ENCODE assay signal across 14 mouse cellular contexts in genomic region chr1:172318424-172319035, GRCm38 (mm10). TPM values are rescaled to one million over a fixed set of nuclear protein-coding genes. Genes with fewer than 3 reads are reported as not detected.
DNase-seq lines count a peak whose midpoint lies in the region; ATAC-seq and TF ChIP-seq lines count a peak whose summit lies in the region.
"Had no signal": no experiment of that assay in that cellular context is flagged by ENCODE, and none has a peak within 500 bp of the region (broad histone marks: within the 10 kb centered on the region; RNA-seq: fewer than 3 reads in every experiment).

No protein-coding gene starts in this region.

- peak overlapping the region; percentile 37; the same call in 1 of the 2 replicates for H3K9ac ChIP-seq in forebrain, embryonic 13.5 days
- H3K9ac ChIP-seq in neural tube, embryonic 13.5 days: peak overlapping the region; percentile 31; the same call in 1 of the 2 replicates
- H3K9ac ChIP-seq in intestine, postnatal 0 days (ENCODE audit: low read depth, low read length): no peak overlapping the region
- H3K9ac ChIP-seq: hindbrain, embryonic 15.5 days; liver, postnatal 0 days had no signal

- H3K4me1 ChIP-seq in forebrain, embryonic 13.5 days: peaks cover 95% of the 10 kb centered on the region
- peaks cover 79% of the 10 kb centered on the region for H3K4me1 ChIP-seq in neural tube, embryonic 13.5 days (replicated peaks)
- H3K4me1 ChIP-seq in intestine, postnatal 0 days (replicated peaks; ENCODE audit: control insufficient read depth, insufficient read depth, low read length): no peaks in the 10 kb centered on the region

- peaks cover 68% of the 10 kb centered on the region for H3K36me3 ChIP-seq in forebrain, embryonic 13.5 days (ENCODE audit: poor library complexity, severe bottlenecking)
- H3K36me3 ChIP-seq in neural tube, embryonic 13.5 days: peaks cover 10% of the 10 kb centered on the region
- H3K36me3 ChIP-seq in intestine, postnatal 0 days (ENCODE audit: control insufficient read depth, insufficient read depth): peaks cover 33% of the 10 kb centered on the region; the same call in 1 of the 2 replicates
- H3K36me3 ChIP-seq: hindbrain, embryonic 15.5 days had no signal

- no peaks in the 10 kb centered on the region for H3K27me3 ChIP-seq in forebrain, embryonic 13.5 days
- no peaks in the 10 kb centered on the region for H3K27me3 ChIP-seq in neural tube, embryonic 13.5 days
- H3K27me3 ChIP-seq in intestine, postnatal 0 days (replicated peaks; ENCODE audit: control insufficient read depth, insufficient read depth, low read length): no peaks in the 10 kb centered on the region
- H3K27me3 ChIP-seq: hindbrain, embryonic 15.5 days had no signal

- peak overlapping the region; percentile 89 for H3K27ac ChIP-seq in forebrain, embryonic 13.5 days
- peak overlapping the region; percentile 78 for H3K27ac ChIP-seq in neural tube, embryonic 13.5 days (replicated peaks)
- no peak overlapping the region; the same call in 1 of the 2 replicates for H3K27ac ChIP-seq in intestine, postnatal 0 days (ENCODE audit: low read depth, low read length)

- WGBS in forebrain, embryonic 13.5 days: 79% methylated on average over 19 of the region's 19 CpGs
- 67% methylated on average over 19 of the region's 19 CpGs for WGBS in neural tube, embryonic 13.5 days
- 86% methylated on average over 19 of the region's 19 CpGs for WGBS in intestine, postnatal 0 days

- ATAC-seq in forebrain, embryonic 13.5 days: no peak
- ATAC-seq in neural tube, embryonic 13.5 days (ENCODE audit: low read depth): no peak
- no peak for ATAC-seq in intestine, postnatal 0 days
- ATAC-seq: CD4-positive, CD25-positive, alpha-beta regulatory T cell, adult 4 months; liver, postnatal 0 days had no signal

- H3K4me2 ChIP-seq in forebrain, embryonic 13.5 days: peak overlapping the region; percentile 18
- H3K4me2 ChIP-seq in neural tube, embryonic 13.5 days: peak overlapping the region; percentile 3; the same call in 1 of the 2 replicates
- no peak overlapping the region for H3K4me2 ChIP-seq in intestine, postnatal 0 days (replicated peaks; ENCODE audit: low read depth)
- H3K4me2 ChIP-seq: hindbrain, embryonic 15.5 days had no signal

- DNase-seq in gastrocnemius, postnatal 10 days: peak; percentile 10
- no peak for DNase-seq in gastrocnemius, adult 8-10 months (ENCODE audit: low spot score in 2 of 2)
- peak; percentile 29 for DNase-seq in right cerebral cortex, postnatal 14 days
- no peak for DNase-seq in right cerebral cortex, adult 2 months (ENCODE audit: low spot score in 2 of 2)
- DNase-seq in testis, postnatal 10 days (ENCODE audit: low spot score): no peak
- DNase-seq: adrenal gland, postnatal 36 days; kidney, postnatal 36 days; liver, postnatal 0 days; thymus, postnatal 4 days had no signal

- no peak overlapping the region for H3K4me3 ChIP-seq in forebrain, embryonic 13.5 days
- no peak overlapping the region for H3K4me3 ChIP-seq in neural tube, embryonic 13.5 days
- H3K4me3 ChIP-seq in intestine, postnatal 0 days (ENCODE audit: low read depth, low read length): no peak overlapping the region
- H3K4me3 ChIP-seq: hindbrain, embryonic 15.5 days had no signal

- no peaks in the 10 kb centered on the region for H3K9me3 ChIP-seq in forebrain, embryonic 13.5 days (replicated peaks)
- no peaks in the 10 kb centered on the region for H3K9me3 ChIP-seq in neural tube, embryonic 13.5 days
- H3K9me3 ChIP-seq in intestine, postnatal 0 days (ENCODE audit: control insufficient read depth): no peaks in the 10 kb centered on the region
- H3K9me3 ChIP-seq: hindbrain, embryonic 15.5 days had no signal

- TF ChIP-seq CTCF in intestine, postnatal 0 days (IDR thresholded peaks at IDR 0.05; ENCODE audit: low read depth): no peak

RNA-seq across cellular contexts. Expression of gene Kcnj9, which starts 10.6 kb away (rescaled TPM):
- total RNA-seq in gastrocnemius, postnatal 10 days (2021): under 1 TPM; 0.07 to 0.14 TPM
- not detected for total RNA-seq in gastrocnemius, adult 8-10 months (2022)
- 1.8 and 3.0 TPM in 2 replicates for polyA plus RNA-seq in forebrain, embryonic 13.5 days (2015; fragmentation: Nextera tagmentation; extraction: Ambion mirVana)
- polyA plus RNA-seq in neural tube, embryonic 13.5 days (2015; fragmentation: Nextera tagmentation; extraction: Ambion mirVana): 1.5 and 2.1 TPM in 2 replicates
- polyA plus RNA-seq in intestine, postnatal 0 days (2015; fragmentation: Nextera tagmentation; extraction: Ambion mirVana): 0.05 TPM in 1 of 2 replicates, not detected in the other
- polyA plus RNA-seq: CD4-positive, CD25-positive, alpha-beta regulatory T cell, adult 4 months had no signal

RNA-seq across cellular contexts. Expression of gene Atp1a2, which starts 20.7 kb away (rescaled TPM):
- 100 to 1,000 TPM; 695 to 761 TPM for total RNA-seq in gastrocnemius, postnatal 10 days (2021)
- 100 to 1,000 TPM; 819 to 944 (median 894) TPM for total RNA-seq in gastrocnemius, adult 8-10 months (2022)
- 17.6 and 17.8 TPM in 2 replicates for polyA plus RNA-seq in forebrain, embryonic 13.5 days (2015; fragmentation: Nextera tagmentation; extraction: Ambion mirVana)
- polyA plus RNA-seq in neural tube, embryonic 13.5 days (2015; fragmentation: Nextera tagmentation; extraction: Ambion mirVana): 38.6 and 40.0 TPM in 2 replicates
- 1.9 and 2.8 TPM in 2 replicates for polyA plus RNA-seq in intestine, postnatal 0 days (2015; fragmentation: Nextera tagmentation; extraction: Ambion mirVana)

RNA-seq across cellular contexts. Expression of gene Kcnj10, which starts 22.5 kb away (rescaled TPM):
- total RNA-seq in gastrocnemius, postnatal 10 days (2021): 1 to 10 TPM in 1 of 2 experiments, under 1 TPM in 1; 0.87 to 1.2 TPM
- under 1 TPM in 2 of 4 experiments, not detected in 2; 0.04 to 0.05 TPM for total RNA-seq in gastrocnemius, adult 8-10 months (2022)
- polyA plus RNA-seq in forebrain, embryonic 13.5 days (2015; fragmentation: Nextera tagmentation; extraction: Ambion mirVana): 1.2 and 1.5 TPM in 2 replicates
- polyA plus RNA-seq in neural tube, embryonic 13.5 days (2015; fragmentation: Nextera tagmentation; extraction: Ambion mirVana): 1.9 and 2.0 TPM in 2 replicates
- 0.16 and 0.17 TPM in 2 replicates for polyA plus RNA-seq in intestine, postnatal 0 days (2015; fragmentation: Nextera tagmentation; extraction: Ambion mirVana)
- polyA plus RNA-seq: CD4-positive, CD25-positive, alpha-beta regulatory T cell, adult 4 months had no signal

RNA-seq across cellular contexts. Expression of gene Igsf8, which starts 57.1 kb away (rescaled TPM):
- total RNA-seq in gastrocnemius, postnatal 10 days (2021): 10 to 100 TPM; 15.4 to 19.1 TPM
- total RNA-seq in gastrocnemius, adult 8-10 months (2022): 10 to 100 TPM in 1 of 4 experiments, 1 to 10 TPM in 3; 7.3 to 10.5 (median 7.7) TPM
- 164 and 169 TPM in 2 replicates for polyA plus RNA-seq in forebrain, embryonic 13.5 days (2015; fragmentation: Nextera tagmentation; extraction: Ambion mirVana)
- polyA plus RNA-seq in neural tube, embryonic 13.5 days (2015; fragmentation: Nextera tagmentation; extraction: Ambion mirVana): 116 and 126 TPM in 2 replicates
- polyA plus RNA-seq in intestine, postnatal 0 days (2015; fragmentation: Nextera tagmentation; extraction: Ambion mirVana): 17.7 and 17.8 TPM in 2 replicates

RNA-seq across cellular contexts. Expression of gene Pigm, which starts 57.8 kb away (rescaled TPM):
- 1 to 10 TPM; 5.6 to 6.9 TPM for total RNA-seq in gastrocnemius, postnatal 10 days (2021)
- 1 to 10 TPM; 3.2 to 3.4 (median 3.2) TPM for total RNA-seq in gastrocnemius, adult 8-10 months (2022)
- polyA plus RNA-seq in forebrain, embryonic 13.5 days (2015; fragmentation: Nextera tagmentation; extraction: Ambion mirVana): 5.6 and 6.2 TPM in 2 replicates
- 5.1 and 5.7 TPM in 2 replicates for polyA plus RNA-seq in neural tube, embryonic 13.5 days (2015; fragmentation: Nextera tagmentation; extraction: Ambion mirVana)
- polyA plus RNA-seq in intestine, postnatal 0 days (2015; fragmentation: Nextera tagmentation; extraction: Ambion mirVana): 4.3 and 4.4 TPM in 2 replicates

Comparison
In these comparisons a context has a peak if more than half of its experiments do, and no peak if none do; other contexts are left out.
1. DNase-seq: peak in gastrocnemius, postnatal 10 days (single experiment) and right cerebral cortex, postnatal 14 days (single experiment); none in gastrocnemius, adult 8-10 months (0 of 2), right cerebral cortex, adult 2 months (0 of 2) and testis, postnatal 10 days (single experiment).